Mouse (Mus musculus): ENCODE results near the gene Gphn. TPM values are rescaled to one million over a fixed set of nuclear protein-coding genes. Genes with fewer than 3 reads are reported as not detected.

Gene Gphn
- total RNA-seq (2021): 10 to 100 TPM; 63.2 to 64.1 TPM

GRCm38 (mm10) chr12:78225707-78226518 lies at the start of gene Gphn:
Gene Gphn (plus strand): TSS chr12:78226379.
- intact Hi-C loops (cut with DNase I): loop anchor here (5.0 to 10.0 kb wide), 4 partner anchors 521 to 1851 kb away; partner anchors contain the start of genes Fut8, Mpp5, Vti1b and Zbtb1
- peak; percentile 91 to 94 for DNase-seq (ENCODE audit: low spot score in 2 of 2)

- DNase-seq (ENCODE audit: low spot score in 2 of 2): no peak
- intact Hi-C loops (cut with DNase I): no loop called here
Observed at GRCm38 (mm10) chr12:78181452-78181851, 44.7 kb upstream of the Gphn start.

DNA sequence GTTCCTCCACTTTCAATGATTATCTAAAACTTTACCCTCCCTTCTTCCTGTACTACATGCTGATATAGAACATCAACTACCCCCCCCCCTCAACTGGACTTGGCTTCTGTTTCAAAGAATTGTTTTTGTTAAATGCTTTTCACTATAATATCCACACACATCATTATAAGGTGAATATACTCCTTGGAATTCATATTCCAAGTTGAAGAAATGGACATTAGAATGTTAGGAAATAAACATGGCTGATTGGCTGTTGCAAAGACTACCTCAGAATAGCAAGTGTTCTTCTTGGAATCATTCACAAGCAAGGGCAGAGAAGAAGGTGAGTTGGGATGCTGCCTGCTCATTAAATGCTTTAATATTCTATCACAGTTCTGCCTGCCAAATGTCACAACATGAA lies 32.2 kb upstream of the Gphn start, which contains the start of gene Gm6657:
TSS of gene Gm6657 (plus strand) at position 301 of the 400 bp plus-strand sequence.
- intact Hi-C loops (cut with DNase I): no loop called here
- DNase-seq (ENCODE audit: low spot score in 2 of 2): no peak

- intact Hi-C loops (cut with DNase I): no loop called here
- DNase-seq (ENCODE audit: low spot score in 2 of 2): no peak
Observed at GRCm38 (mm10) chr12:78195368-78195767, 30.8 kb upstream of the Gphn start.

DNA sequence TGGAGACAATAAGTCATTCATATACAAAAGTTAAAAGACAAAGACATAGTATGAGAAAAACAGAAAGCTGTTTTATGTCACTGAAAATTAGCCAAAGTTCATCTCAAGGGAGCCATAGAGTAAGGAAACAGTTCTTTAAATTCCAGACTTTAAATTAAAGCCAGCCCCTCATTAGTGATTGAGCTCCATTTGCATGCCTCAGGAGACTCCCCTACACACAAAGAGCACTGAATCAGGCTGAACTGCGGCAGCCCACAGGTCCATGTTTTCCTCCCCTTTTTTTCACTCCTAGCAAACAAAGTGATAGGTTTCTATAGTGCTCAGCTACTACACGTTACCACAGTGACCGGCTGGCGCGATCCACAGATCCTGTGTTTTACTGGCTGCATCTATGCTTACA lies 22.5 kb upstream of the Gphn start:
- DNase-seq (ENCODE audit: low spot score in 2 of 2): no peak

GRCm38 (mm10) chr12:78205915-78206570 lies 20.1 kb upstream of the Gphn start:
- DNase-seq (ENCODE audit: low spot score in 2 of 2): peak; percentile 16 to 34
- intact Hi-C loops (cut with DNase I): no loop called here

More for the DNA sequence above, 22.5 kb upstream of the Gphn start:
- intact Hi-C loops (cut with DNase I): no loop called here

- no peak for DNase-seq (ENCODE audit: low spot score in 2 of 2)
- intact Hi-C loops (cut with DNase I): no loop called here
Observed at GRCm38 (mm10) chr12:78206571-78206960, 19.6 kb upstream of the Gphn start.

GRCm38 (mm10) chr12:78209856-78210255 lies 16.3 kb upstream of the Gphn start:
- intact Hi-C loops (cut with DNase I): no loop called here
- no peak for DNase-seq (ENCODE audit: low spot score in 2 of 2)

- DNase-seq (ENCODE audit: low spot score in 2 of 2): no peak
- intact Hi-C loops (cut with DNase I): no loop called here
Observed at GRCm38 (mm10) chr12:78215490-78215889, 10.7 kb upstream of the Gphn start.

- intact Hi-C loops (cut with DNase I): no loop called here
- no peak for DNase-seq (ENCODE audit: low spot score in 2 of 2)
Observed at GRCm38 (mm10) chr12:78219191-78219825, 6.9 kb upstream of the Gphn start.

- DNase-seq (ENCODE audit: low spot score in 2 of 2): peak; percentile 87 to 91
- intact Hi-C loops (cut with DNase I): loop anchor here (5.0 to 10.0 kb wide), 4 partner anchors 521 to 1852 kb away; partner anchors contain the start of genes Fut8, Mpp5, Vti1b and Zbtb1
Observed at GRCm38 (mm10) chr12:78226519-78226875, 318 bp downstream of the Gphn start.

DNA sequence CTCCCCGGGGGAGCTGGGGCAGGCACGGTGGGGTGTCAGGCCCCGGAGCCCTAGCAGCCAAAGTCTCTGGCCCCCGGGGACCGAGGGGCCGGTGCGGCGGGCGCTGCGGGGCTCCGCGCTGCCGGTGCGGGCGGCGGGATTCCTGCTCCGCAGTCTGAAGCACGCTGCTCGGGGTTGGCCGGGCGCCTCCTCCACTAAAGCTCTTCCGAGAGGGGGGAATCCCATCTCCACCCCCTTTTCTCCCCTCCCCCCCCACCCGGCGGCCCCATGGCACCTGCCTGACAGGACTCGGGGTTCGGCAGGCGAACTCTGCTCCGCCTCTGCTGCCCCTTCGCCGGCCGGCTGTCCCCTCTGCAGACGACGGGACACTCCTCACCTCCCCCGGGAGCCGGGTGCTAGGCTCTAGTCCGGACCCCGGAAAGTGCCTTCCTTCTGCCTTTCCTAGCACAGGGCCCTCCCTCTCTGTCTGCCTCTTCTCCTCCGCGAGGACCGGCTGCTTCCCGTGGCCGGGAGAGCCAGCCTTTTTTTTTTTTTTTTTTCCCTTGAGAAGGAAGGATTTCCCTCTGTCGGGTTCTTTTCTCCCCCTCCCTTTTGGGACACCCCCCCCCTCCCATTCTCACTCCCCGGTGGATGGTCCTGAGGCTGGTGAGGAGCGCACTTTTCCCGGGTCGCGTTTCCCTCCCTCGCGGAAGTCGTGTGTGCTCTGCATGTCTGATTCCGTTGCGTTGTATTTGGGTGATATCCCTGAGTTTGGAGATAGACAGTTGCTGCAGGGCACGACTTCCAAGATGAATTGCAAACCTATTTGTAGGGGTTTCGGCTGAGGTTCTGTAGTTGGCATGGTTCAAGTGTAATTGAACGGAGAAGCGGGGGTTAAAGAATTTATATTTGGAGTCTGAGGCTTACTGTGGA lies 1.1 kb downstream of the Gphn start:
- intact Hi-C loops (cut with DNase I): loop anchor here (5.0 to 10.0 kb wide), 4 partner anchors 520 to 1852 kb away; partner anchors contain the start of genes Fut8, Mpp5, Vti1b and Zbtb1
- peak; percentile 50 to 54 for DNase-seq (ENCODE audit: low spot score in 2 of 2)

GRCm38 (mm10) chr12:78228139-78228538 lies 2.0 kb downstream of the Gphn start:
- no peak for DNase-seq (ENCODE audit: low spot score in 2 of 2)
- intact Hi-C loops (cut with DNase I): loop anchor here (5.0 to 10.0 kb wide), 4 partner anchors 519 to 1853 kb away; partner anchors contain the start of genes Fut8, Mpp5, Vti1b and Zbtb1

- intact Hi-C loops (cut with DNase I): no loop called here
- no peak for DNase-seq (ENCODE audit: low spot score in 2 of 2)
Observed at GRCm38 (mm10) chr12:78232560-78232959, 6.4 kb downstream of the Gphn start.

- DNase-seq (ENCODE audit: low spot score in 2 of 2): no peak
- intact Hi-C loops (cut with DNase I): no loop called here
Observed at GRCm38 (mm10) chr12:78248366-78248765, 22.2 kb downstream of the Gphn start.

DNA sequence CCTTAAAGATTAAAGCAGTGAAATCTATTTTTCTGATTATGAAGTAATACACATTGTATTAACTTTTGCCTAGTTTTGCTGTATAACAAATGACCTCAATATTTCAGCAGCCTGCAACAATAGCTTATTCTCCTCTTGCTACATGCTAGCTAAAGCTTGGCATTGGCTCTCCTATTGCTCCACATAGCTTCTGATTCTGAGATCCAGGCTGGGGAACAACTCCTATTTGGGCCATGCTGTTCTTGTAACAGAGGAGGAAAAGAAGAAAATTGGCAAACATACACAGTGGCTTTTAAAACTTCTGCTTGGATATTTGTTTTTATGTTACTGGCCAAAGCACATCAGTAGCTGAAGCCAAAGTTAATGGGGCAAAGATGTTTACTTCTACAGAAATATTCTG lies 23.0 kb downstream of the Gphn start:
- DNase-seq (ENCODE audit: low spot score in 2 of 2): no peak
- intact Hi-C loops (cut with DNase I): no loop called here

- DNase-seq (ENCODE audit: low spot score in 2 of 2): no peak
- intact Hi-C loops (cut with DNase I): no loop called here
Observed at GRCm38 (mm10) chr12:78277386-78277785, 51.2 kb downstream of the Gphn start.

- intact Hi-C loops (cut with DNase I): no loop called here
- DNase-seq (ENCODE audit: low spot score in 2 of 2): no peak
Observed at GRCm38 (mm10) chr12:78290384-78290783, 64.2 kb downstream of the Gphn start.

DNA sequence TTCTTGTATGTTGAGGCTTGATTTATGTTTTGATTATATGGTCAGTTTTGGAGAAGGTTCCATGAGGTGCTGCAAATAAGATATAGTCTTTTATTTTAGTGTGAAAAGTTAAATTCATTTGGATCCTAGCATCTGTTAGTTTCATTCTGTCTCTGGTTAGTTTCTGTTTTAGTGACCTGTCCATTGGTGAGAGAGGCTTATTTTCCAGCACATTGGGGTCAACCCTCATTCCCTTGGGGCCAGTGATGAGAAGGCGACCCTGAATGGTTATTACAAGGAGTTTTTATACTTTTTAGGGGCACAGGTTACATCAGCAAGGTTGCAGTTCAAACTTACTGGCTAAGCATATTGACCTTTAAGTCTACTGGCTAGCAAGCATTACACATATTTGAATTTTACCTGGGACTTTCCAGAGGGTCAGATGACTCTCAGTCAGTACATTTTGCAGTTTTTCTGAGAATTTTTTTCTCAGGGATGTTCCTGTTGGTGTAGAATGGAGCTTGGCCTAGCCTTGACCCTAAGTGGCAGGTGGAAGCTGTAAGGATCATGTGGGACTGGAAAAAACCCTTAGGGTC lies 72.7 kb downstream of the Gphn start:
- no peak for DNase-seq (ENCODE audit: low spot score in 2 of 2)
- intact Hi-C loops (cut with DNase I): no loop called here
